Mouse (Mus musculus): ENCODE measurements around the gene Thsd4. TPM values are rescaled to one million over a fixed set of nuclear protein-coding genes. Genes with fewer than 3 reads are reported as not detected.

Gene Thsd4
- polyA plus RNA-seq, 1 experiment: 1.9 TPM

GRCm38 (mm10) chr9:59955199-59955598 is 566.6 kb downstream of the Thsd4 start:
- Histone ChIP-seq H3K27me3 (ENCODE audit: control insufficient read depth, insufficient read depth, low read length, poor library complexity, severe bottlenecking) (no peaks in the 10 kb centered on the region), H3K9me3 (replicated peaks; ENCODE audit: control insufficient read depth, insufficient read depth, low read length, poor library complexity, severe bottlenecking) (no peaks in the 10 kb centered on the region), H3K4me1 (ENCODE audit: control insufficient read depth, insufficient read depth, low read length) (no peaks in the 10 kb centered on the region), H3K36me3 (ENCODE audit: control insufficient read depth, insufficient read depth, low read length, poor library complexity, severe bottlenecking) (no peaks in the 10 kb centered on the region), H3K4me3 (ENCODE audit: low read depth, low read length) (no peak overlapping the region), H3K9ac (ENCODE audit: low read depth, poor library complexity, severe bottlenecking) (no peak overlapping the region), H3K27ac (ENCODE audit: insufficient read depth, low read length) (no peak overlapping the region)
- no peak for TF ChIP-seq CTCF (IDR thresholded peaks at IDR 0.05; ENCODE audit: low read depth, low read length)
- no peak for TF ChIP-seq POLR2A (IDR thresholded peaks at IDR 0.05; ENCODE audit: insufficient read depth, low read length)
- no peak for TF ChIP-seq EP300 (IDR thresholded peaks at IDR 0.05; ENCODE audit: insufficient read depth, low read depth, low read length)

DNA sequence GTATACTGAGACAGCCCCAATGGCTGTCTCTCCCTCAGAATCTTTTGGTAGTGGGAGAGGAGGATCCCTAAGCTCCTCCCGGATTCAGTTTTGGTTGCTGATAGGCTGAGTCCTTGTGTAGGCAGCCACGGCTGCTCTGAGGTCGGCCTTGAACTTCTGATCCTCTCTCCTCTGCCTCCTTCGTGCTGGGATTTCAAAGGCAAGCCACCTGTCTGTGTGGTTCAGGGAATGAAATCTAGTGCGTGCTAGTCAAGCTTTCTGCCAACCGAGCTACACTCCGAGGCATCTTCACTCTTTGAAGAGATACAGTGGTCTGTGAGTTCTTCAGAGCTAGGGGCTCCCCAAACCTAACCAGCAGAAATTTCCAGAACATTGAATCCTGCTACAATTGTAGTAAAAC is 568.3 kb downstream of the Thsd4 start:
- no peaks in the 10 kb centered on the region for H3K36me3 ChIP-seq (ENCODE audit: control insufficient read depth, insufficient read depth, low read length, poor library complexity, severe bottlenecking)
- H3K27me3 ChIP-seq (ENCODE audit: control insufficient read depth, insufficient read depth, low read length, poor library complexity, severe bottlenecking): no peaks in the 10 kb centered on the region
- H3K9me3 ChIP-seq (replicated peaks; ENCODE audit: control insufficient read depth, insufficient read depth, low read length, poor library complexity, severe bottlenecking): no peaks in the 10 kb centered on the region
- no peak overlapping the region for H3K9ac ChIP-seq (ENCODE audit: low read depth, poor library complexity, severe bottlenecking)
- H3K4me1 ChIP-seq (ENCODE audit: control insufficient read depth, insufficient read depth, low read length): no peaks in the 10 kb centered on the region
- no peak overlapping the region for H3K27ac ChIP-seq (ENCODE audit: insufficient read depth, low read length)
- TF ChIP-seq CTCF (IDR thresholded peaks at IDR 0.05; ENCODE audit: low read depth, low read length): no peak
- TF ChIP-seq POLR2A (IDR thresholded peaks at IDR 0.05; ENCODE audit: insufficient read depth, low read length): no peak
- TF ChIP-seq EP300 (IDR thresholded peaks at IDR 0.05; ENCODE audit: insufficient read depth, low read depth, low read length): no peak
- H3K4me3 ChIP-seq (ENCODE audit: low read depth, low read length): no peak overlapping the region

- Histone ChIP-seq H3K9me3 (replicated peaks; ENCODE audit: control insufficient read depth, insufficient read depth, low read length, poor library complexity, severe bottlenecking) (no peaks in the 10 kb centered on the region), H3K27ac (ENCODE audit: insufficient read depth, low read length) (no peak overlapping the region), H3K4me1 (ENCODE audit: control insufficient read depth, insufficient read depth, low read length) (no peaks in the 10 kb centered on the region), H3K36me3 (ENCODE audit: control insufficient read depth, insufficient read depth, low read length, poor library complexity, severe bottlenecking) (no peaks in the 10 kb centered on the region), H3K27me3 (ENCODE audit: control insufficient read depth, insufficient read depth, low read length, poor library complexity, severe bottlenecking) (no peaks in the 10 kb centered on the region), H3K9ac (ENCODE audit: low read depth, poor library complexity, severe bottlenecking) (no peak overlapping the region), H3K4me3 (ENCODE audit: low read depth, low read length) (no peak overlapping the region)
- TF ChIP-seq CTCF (IDR thresholded peaks at IDR 0.05; ENCODE audit: low read depth, low read length) (no peak), POLR2A (IDR thresholded peaks at IDR 0.05; ENCODE audit: insufficient read depth, low read length) (no peak)
Measured at GRCm38 (mm10) chr9:59952515-59953070, 569.3 kb downstream of the Thsd4 start.

- Histone ChIP-seq H3K36me3 (ENCODE audit: control insufficient read depth, insufficient read depth, low read length, poor library complexity, severe bottlenecking) (no peaks in the 10 kb centered on the region), H3K27me3 (ENCODE audit: control insufficient read depth, insufficient read depth, low read length, poor library complexity, severe bottlenecking) (no peaks in the 10 kb centered on the region), H3K4me1 (ENCODE audit: control insufficient read depth, insufficient read depth, low read length) (no peaks in the 10 kb centered on the region), H3K27ac (ENCODE audit: insufficient read depth, low read length) (no peak overlapping the region), H3K4me3 (ENCODE audit: low read depth, low read length) (no peak overlapping the region), H3K9me3 (replicated peaks; ENCODE audit: control insufficient read depth, insufficient read depth, low read length, poor library complexity, severe bottlenecking) (no peaks in the 10 kb centered on the region), H3K9ac (ENCODE audit: low read depth, poor library complexity, severe bottlenecking) (no peak overlapping the region)
- TF ChIP-seq CTCF (IDR thresholded peaks at IDR 0.05; ENCODE audit: low read depth, low read length) (no peak), POLR2A (IDR thresholded peaks at IDR 0.05; ENCODE audit: insufficient read depth, low read length) (no peak), EP300 (IDR thresholded peaks at IDR 0.05; ENCODE audit: insufficient read depth, low read depth, low read length) (no peak)
Measured at GRCm38 (mm10) chr9:59951943-59952342, 569.9 kb downstream of the Thsd4 start.

- no peaks in the 10 kb centered on the region for H3K9me3 ChIP-seq (replicated peaks; ENCODE audit: control insufficient read depth, insufficient read depth, low read length, poor library complexity, severe bottlenecking)
- no peak overlapping the region for H3K4me3 ChIP-seq (ENCODE audit: low read depth, low read length)
- no peaks in the 10 kb centered on the region for H3K4me1 ChIP-seq (ENCODE audit: control insufficient read depth, insufficient read depth, low read length)
- no peaks in the 10 kb centered on the region for H3K27me3 ChIP-seq (ENCODE audit: control insufficient read depth, insufficient read depth, low read length, poor library complexity, severe bottlenecking)
- no peak overlapping the region for H3K9ac ChIP-seq (ENCODE audit: low read depth, poor library complexity, severe bottlenecking)
- H3K27ac ChIP-seq (ENCODE audit: insufficient read depth, low read length): no peak overlapping the region
- no peaks in the 10 kb centered on the region for H3K36me3 ChIP-seq (ENCODE audit: control insufficient read depth, insufficient read depth, low read length, poor library complexity, severe bottlenecking)
- TF ChIP-seq POLR2A (IDR thresholded peaks at IDR 0.05; ENCODE audit: insufficient read depth, low read length) (no peak), EP300 (IDR thresholded peaks at IDR 0.05; ENCODE audit: insufficient read depth, low read depth, low read length) (no peak), CTCF (IDR thresholded peaks at IDR 0.05; ENCODE audit: low read depth, low read length) (no peak)
Measured at GRCm38 (mm10) chr9:59951001-59951750, 570.7 kb downstream of the Thsd4 start.

GRCm38 (mm10) chr9:59949981-59950380 is 571.9 kb downstream of the Thsd4 start:
- TF ChIP-seq EP300 (IDR thresholded peaks at IDR 0.05; ENCODE audit: insufficient read depth, low read depth, low read length) (no peak), POLR2A (IDR thresholded peaks at IDR 0.05; ENCODE audit: insufficient read depth, low read length) (no peak), CTCF (IDR thresholded peaks at IDR 0.05; ENCODE audit: low read depth, low read length) (no peak)
- Histone ChIP-seq H3K9me3 (replicated peaks; ENCODE audit: control insufficient read depth, insufficient read depth, low read length, poor library complexity, severe bottlenecking) (no peaks in the 10 kb centered on the region), H3K4me1 (ENCODE audit: control insufficient read depth, insufficient read depth, low read length) (no peaks in the 10 kb centered on the region), H3K36me3 (ENCODE audit: control insufficient read depth, insufficient read depth, low read length, poor library complexity, severe bottlenecking) (no peaks in the 10 kb centered on the region), H3K9ac (ENCODE audit: low read depth, poor library complexity, severe bottlenecking) (no peak overlapping the region), H3K27ac (ENCODE audit: insufficient read depth, low read length) (no peak overlapping the region), H3K27me3 (ENCODE audit: control insufficient read depth, insufficient read depth, low read length, poor library complexity, severe bottlenecking) (no peaks in the 10 kb centered on the region), H3K4me3 (ENCODE audit: low read depth, low read length) (no peak overlapping the region)
